Mouse (Mus musculus) lung, embryonic 14.5 days (tissue): ENCODE results near the gene Nans. TPM values are rescaled to one million over a fixed set of nuclear protein-coding genes. Genes with fewer than 3 reads are reported as not detected.

Experiments used
- ATAC-seq: fragments of 200-750 bp; cut with Nextera tagmentation; 2 replicates; pipeline ENCODE4 v1.8.0; 2017; ENCODE audit warnings: mild to moderate bottlenecking, moderate TSS enrichment, moderate library complexity; ENCODE audit not compliant: insufficient read depth
- DNase-seq: peaks from one replicate; pipeline ENCODE4 v3.0.0-alpha.2; 2015
- H3K27ac ChIP-seq: fragments of 300-500 bp; sonication (generic); 2 replicates; pipeline ENCODE4 v1.5.1; 2014; ENCODE audit warnings: low read depth, mild to moderate bottlenecking, moderate library complexity
- H3K27me3 ChIP-seq: fragments of 300-500 bp; sonication (generic); 2 replicates; pipeline ENCODE4 v1.6.1; 2014; ENCODE audit warnings: low read length, control low read depth; ENCODE audit not compliant: insufficient read depth
- H3K36me3 ChIP-seq: fragments of 300-500 bp; sonication (generic); 2 replicates; pipeline ENCODE4 v1.6.1; 2014; ENCODE audit warnings: control low read depth; ENCODE audit not compliant: insufficient read depth
- H3K4me1 ChIP-seq: fragments of 300-500 bp; sonication (generic); 2 replicates; pipeline ENCODE4 v1.6.1; 2014; ENCODE audit warnings: antibody characterized with exemption, control low read depth; ENCODE audit not compliant: insufficient read depth
- H3K4me2 ChIP-seq: fragments of 300-500 bp; sonication (generic); 2 replicates; pipeline ENCODE4 v1.6.1; 2014; ENCODE audit warnings: mild to moderate bottlenecking
- H3K4me3 ChIP-seq: fragments of 300-500 bp; sonication (generic); 2 replicates; pipeline ENCODE4 v1.5.1; 2014; ENCODE audit warnings: low read depth, low read length
- H3K9ac ChIP-seq: fragments of 300-500 bp; sonication (generic); 2 replicates; pipeline ENCODE4 v1.6.1; 2014
- H3K9me3 ChIP-seq: fragments of 300-500 bp; sonication (generic); 2 replicates; pipeline ENCODE4 v1.6.1; 2016; ENCODE audit warnings: low read depth, low read length, control low read depth
- CTCF ChIP-seq: IDR thresholded peaks from 2 replicates; pipeline ENCODE4 v1.5.1; 2016; ENCODE audit warnings: antibody characterized with exemption, low read depth
- WGBS: fragments of 180-500 bp; shearing (Covaris S2); extraction: QIAGEN DNeasy Blood & Tissue Kit; methylation state at CpG from one replicate; pipeline ENCODE4 v1.1.7; 2014; 5-methylcytosine and 5-hydroxymethylcytosine counted together
- polyA plus RNA-seq: library from polyadenylated mRNA; unstranded; fragments of >200 nt; fragmentation: Nextera tagmentation; extraction: Ambion mirVana; gene quantifications from 2 replicates; pipeline ENCODE4 v1.2.1, GENCODE M21; 2014

The Nans gene
- polyA plus RNA-seq, 1 experiment from 2014 or later = 75.8 TPM

DNA sequence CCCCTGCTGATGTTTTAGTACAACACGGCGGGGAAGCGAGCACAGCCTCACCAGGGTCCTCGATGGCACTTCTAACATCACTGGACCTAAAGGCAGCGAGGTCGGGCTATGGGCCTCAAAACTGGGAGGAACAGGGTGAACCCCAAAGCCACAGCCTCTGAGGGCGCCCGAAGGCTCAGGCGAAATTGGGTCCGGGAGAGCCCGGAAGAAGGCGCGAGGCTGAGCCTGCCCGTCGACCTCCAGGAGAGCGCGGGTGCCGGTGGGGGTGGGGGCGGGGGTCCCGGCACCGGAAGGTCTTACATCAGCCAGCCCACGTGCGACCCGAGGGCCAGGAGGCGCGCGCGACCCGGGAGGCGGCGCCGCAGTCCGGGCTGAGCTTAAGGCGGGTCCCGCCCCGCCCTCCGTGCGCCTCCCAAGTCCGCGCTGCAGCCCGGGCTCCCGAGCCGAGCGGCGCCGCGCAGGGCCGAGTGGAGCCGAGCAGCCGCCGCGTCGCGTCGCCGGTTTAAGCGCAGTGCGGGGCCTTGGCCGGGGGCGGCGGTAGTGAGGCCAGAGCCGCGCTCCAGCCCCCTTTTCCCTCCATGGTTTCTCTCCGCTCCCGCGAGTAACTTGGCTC lies 38.4 kb upstream of the Nans start, which contains the start of gene Anp32b:
TSS of gene Anp32b (plus strand) at position 384 of the 613 bp plus-strand sequence.
- peak; percentile 96 for ATAC-seq
- Histone ChIP-seq H3K9ac (peak within 1 kb of the TSS; percentile 100), H3K4me1 (peaks cover 16% of the 10 kb centered on the region)

DNA sequence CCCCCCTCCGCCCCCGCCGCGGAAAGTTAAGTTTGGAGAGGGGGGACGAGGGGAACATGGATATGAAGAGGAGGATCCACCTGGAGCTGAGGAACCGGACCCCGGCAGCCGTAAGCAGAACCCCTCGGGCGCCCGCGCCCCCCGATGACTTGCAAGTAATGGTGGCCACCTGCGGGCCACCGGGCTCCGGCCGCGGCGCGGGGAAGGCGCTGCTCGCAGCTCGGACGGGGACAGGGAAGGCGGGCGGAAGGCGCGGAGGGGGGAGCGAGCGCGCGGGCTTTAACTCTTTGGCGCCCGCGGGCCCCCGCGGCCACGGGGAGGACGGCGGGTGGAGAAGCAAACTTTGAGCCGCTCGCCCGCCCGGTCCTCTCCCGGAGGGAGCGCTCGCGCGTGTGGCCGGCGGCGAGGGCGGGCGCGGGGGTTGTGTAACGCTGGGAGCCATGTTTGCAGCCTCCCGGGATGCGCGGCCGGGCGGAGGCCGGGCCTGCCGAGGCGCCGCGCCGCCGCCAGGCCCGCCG lies 37.7 kb upstream of the Nans start:
- peak; percentile 71 for DNase-seq
- WGBS = 2% methylated on average over 44 of the region's 70 CpGs
- H3K4me3 ChIP-seq = peak overlapping the region; percentile 90
- H3K9me3 ChIP-seq = no peaks in the 10 kb centered on the region
- peak overlapping the region; percentile 70 for H3K4me2 ChIP-seq
- no peak for TF ChIP-seq CTCF
- peak overlapping the region; percentile 100 for H3K27ac ChIP-seq
- H3K27me3 ChIP-seq = no peaks in the 10 kb centered on the region
- ATAC-seq = peak; percentile 26
- H3K9ac ChIP-seq = peak overlapping the region; percentile 100
- peaks cover 16% of the 10 kb centered on the region for H3K4me1 ChIP-seq
- H3K36me3 ChIP-seq = 0 out of 2 replicates have a peak, but pooled peaks cover 2% of the 10 kb centered on the region

More for the DNA sequence above, 38.4 kb upstream of the Nans start, which contains the start of gene Anp32b:
- Histone ChIP-seq H3K36me3 (0 out of 2 replicates have a peak, but pooled peaks cover 2% of the 10 kb centered on the region), H3K27me3 (no peaks in the 10 kb centered on the region), H3K4me3 (peak within 1 kb of the TSS; percentile 90), H3K27ac (peak within 1 kb of the TSS; percentile 100), H3K4me2 (peak within 1 kb of the TSS; percentile 82), H3K9me3 (no peaks in the 10 kb centered on the region)
- peak; percentile 97 for DNase-seq
- WGBS = under 1% methylated on average over 59 of the region's 66 CpGs
- peak; percentile 56 for TF ChIP-seq CTCF

DNA sequence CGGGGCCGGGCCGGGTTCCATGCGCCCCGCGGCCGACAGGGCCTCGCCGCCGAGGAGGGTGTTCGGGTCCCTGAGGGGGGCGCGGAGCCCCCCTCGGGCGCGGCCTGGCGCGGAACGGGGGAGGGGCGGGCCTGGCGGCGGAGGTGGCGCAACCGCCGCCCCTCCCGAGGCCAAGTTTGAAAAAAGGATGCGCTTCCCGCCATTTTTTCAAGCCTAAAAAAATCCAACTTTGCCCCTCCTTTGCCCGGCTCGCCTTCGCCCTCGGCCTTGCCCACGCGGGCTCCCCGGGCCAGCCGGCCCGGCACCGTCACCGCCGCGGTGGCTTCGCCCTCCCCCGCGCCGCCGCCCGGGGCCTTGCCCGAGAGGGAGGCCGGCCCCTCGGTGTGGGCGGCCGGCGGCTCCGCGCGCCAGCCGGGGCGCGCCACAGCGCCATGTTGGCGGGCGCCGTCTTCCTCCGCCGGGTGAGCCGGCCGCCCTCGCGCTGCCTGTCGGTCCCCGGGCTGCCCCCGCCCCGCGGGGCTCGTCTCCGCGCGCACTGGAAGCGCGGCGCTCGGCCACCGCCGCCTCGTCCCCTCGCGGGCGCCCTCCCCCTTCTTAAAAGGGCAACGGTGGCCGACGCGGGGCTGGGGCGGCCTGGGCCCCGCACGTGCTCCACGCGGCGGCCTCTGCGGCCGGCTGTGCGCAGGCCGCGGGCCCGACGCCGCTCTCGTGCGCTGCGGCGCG lies 37.1 kb upstream of the Nans start:
- peaks cover 16% of the 10 kb centered on the region for H3K4me1 ChIP-seq
- 0 out of 2 replicates have a peak, but pooled peaks cover 2% of the 10 kb centered on the region for H3K36me3 ChIP-seq
- H3K4me3 ChIP-seq = peak overlapping the region; percentile 90
- ATAC-seq = peak; percentile 22
- TF ChIP-seq CTCF = no peak
- DNase-seq = peak; percentile 89
- no peaks in the 10 kb centered on the region for H3K27me3 ChIP-seq
- peak overlapping the region; percentile 100 for H3K9ac ChIP-seq
- H3K27ac ChIP-seq = peak overlapping the region; percentile 100
- peak overlapping the region; percentile 70 for H3K4me2 ChIP-seq
- under 1% methylated on average over 95 of the region's 111 CpGs for WGBS
- H3K9me3 ChIP-seq = no peaks in the 10 kb centered on the region

DNA sequence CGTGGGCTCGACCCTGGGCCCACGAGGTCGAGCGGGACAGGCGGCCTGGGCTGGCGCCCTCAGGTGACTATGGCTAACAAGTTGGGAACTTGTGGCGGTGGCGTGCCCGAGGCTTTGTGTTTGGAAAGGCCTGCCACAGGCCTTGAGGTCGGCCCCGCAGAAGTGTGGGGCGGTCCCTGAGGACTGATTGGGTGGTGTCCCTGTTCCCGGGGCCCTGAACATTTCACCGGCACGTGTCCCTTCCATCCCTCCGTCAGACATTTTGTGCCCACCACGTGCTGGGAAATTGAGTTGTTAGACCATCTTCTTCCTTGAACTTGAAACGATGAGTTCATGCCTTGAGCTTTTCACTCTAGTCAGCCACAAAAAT lies 36.6 kb upstream of the Nans start:
- WGBS = under 1% methylated on average over 19 of the region's 19 CpGs
- H3K4me1 ChIP-seq = peaks cover 16% of the 10 kb centered on the region
- ATAC-seq = peak; percentile 39
- no peak for TF ChIP-seq CTCF
- peak overlapping the region; percentile 100 for H3K27ac ChIP-seq
- peak; percentile 84 for DNase-seq
- no peaks in the 10 kb centered on the region for H3K27me3 ChIP-seq
- no peaks in the 10 kb centered on the region for H3K9me3 ChIP-seq
- H3K4me3 ChIP-seq = peak overlapping the region; percentile 90
- peak overlapping the region; percentile 100 for H3K9ac ChIP-seq
- 0 out of 2 replicates have a peak, but pooled peaks cover 2% of the 10 kb centered on the region for H3K36me3 ChIP-seq
- H3K4me2 ChIP-seq = peak overlapping the region; percentile 70

DNA sequence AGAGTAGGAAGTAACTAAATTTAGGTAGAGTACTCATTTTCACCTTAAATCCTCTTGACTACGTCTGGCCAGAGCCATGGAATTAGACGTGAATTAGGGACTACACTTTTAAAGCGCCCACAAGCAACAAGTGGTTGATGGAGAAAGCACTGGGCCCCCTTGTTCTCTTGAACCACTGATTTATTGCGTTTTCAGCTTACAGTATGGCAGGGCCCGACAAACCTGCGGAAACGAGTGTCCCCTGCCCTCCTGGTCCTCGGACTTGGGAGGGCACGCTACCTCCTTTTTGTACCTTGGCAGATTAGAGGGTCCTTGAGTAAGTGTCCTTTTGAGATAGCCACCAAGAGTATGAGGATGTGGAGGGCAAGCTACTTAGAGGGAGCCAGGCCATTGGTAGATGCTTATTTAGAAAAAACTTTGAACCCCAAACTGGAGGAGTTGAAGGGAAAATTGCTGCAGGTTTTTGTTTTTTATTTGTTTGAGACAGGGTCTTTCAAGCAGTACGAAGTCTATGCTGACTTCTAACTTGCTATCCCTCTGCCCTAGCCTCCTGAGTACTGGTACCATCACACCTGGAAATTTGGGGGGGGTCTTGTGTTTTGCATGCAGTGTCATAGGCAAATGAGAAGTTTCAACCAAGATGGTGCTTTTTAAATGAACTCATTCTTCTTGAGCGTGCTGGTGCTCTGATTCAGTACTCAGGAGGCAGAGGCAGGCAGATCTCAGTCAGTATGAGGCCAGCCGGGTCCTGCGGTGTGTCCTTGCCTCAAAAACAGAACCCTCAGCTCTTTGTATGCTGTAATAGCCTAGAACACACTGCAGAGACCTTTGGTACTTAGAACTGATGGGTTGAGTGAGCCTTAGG lies 36.0 kb upstream of the Nans start:
- no peak for TF ChIP-seq CTCF
- H3K27me3 ChIP-seq = no peaks in the 10 kb centered on the region
- H3K9me3 ChIP-seq = no peaks in the 10 kb centered on the region
- no peak for DNase-seq
- 0 out of 2 replicates have a peak, but pooled peaks cover 2% of the 10 kb centered on the region for H3K36me3 ChIP-seq
- 30% methylated on average over 13 of the region's 13 CpGs for WGBS
- peak overlapping the region; percentile 90 for H3K4me3 ChIP-seq
- H3K27ac ChIP-seq = peak overlapping the region; percentile 100
- peaks cover 16% of the 10 kb centered on the region for H3K4me1 ChIP-seq
- peak overlapping the region; percentile 70 for H3K4me2 ChIP-seq
- no peak for ATAC-seq
- peak overlapping the region; percentile 100 for H3K9ac ChIP-seq

DNA sequence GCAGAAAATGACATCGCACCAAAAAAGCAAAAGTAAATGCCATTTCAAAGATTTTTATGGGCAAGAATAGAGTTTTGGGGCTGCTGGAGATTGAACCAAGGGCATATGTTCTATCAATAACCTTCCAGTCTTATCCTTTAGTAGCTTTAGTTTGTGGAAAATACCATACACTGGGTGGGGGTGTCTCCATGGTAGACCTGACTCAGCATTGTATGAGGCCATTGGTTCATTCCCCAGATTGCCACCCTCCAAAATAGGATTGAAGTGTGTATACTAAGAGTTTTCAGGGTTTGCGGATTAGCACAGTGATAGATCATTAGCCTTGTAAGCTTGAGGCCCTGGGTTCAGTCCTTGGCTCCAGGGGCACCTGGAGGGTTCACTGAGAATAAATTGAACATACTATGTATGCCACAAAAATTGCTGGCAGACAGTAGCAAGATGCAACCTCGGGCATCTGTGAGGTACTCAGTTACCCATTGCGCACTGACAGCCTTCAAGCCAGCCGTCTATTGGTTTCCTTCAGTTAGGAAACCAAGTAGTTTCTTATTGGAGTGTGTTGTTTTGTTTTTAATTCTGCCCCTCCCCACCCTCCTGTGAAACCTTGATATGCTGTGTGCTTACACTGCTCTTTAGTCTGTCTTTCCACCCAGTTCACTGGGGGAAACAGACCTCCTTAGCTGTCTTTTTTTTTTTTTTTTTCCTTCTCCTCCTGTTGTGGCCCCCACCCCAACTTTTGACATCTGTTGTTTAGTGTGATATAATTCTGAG lies 34.8 kb upstream of the Nans start:
- DNase-seq (no peak), ATAC-seq (no peak)
- Histone ChIP-seq H3K9me3 (no peaks in the 10 kb centered on the region), H3K4me3 (peak overlapping the region; percentile 6; the same call in 1 of the 2 replicates), H3K27me3 (no peaks in the 10 kb centered on the region), H3K4me1 (peaks cover 16% of the 10 kb centered on the region), H3K27ac (0 out of 2 replicates have a peak overlapping the region, but pooled peaks have one; percentile 26), H3K9ac (no peak overlapping the region; the same call in 1 of the 2 replicates), H3K36me3 (0 out of 2 replicates have a peak, but pooled peaks cover 2% of the 10 kb centered on the region), H3K4me2 (peak overlapping the region; percentile 70)
- no peak for TF ChIP-seq CTCF
- WGBS = 69% methylated on average over 5 of the region's 5 CpGs
